8 mouse cellular contexts compared by ENCODE assay signal in the genomic region with DNA sequence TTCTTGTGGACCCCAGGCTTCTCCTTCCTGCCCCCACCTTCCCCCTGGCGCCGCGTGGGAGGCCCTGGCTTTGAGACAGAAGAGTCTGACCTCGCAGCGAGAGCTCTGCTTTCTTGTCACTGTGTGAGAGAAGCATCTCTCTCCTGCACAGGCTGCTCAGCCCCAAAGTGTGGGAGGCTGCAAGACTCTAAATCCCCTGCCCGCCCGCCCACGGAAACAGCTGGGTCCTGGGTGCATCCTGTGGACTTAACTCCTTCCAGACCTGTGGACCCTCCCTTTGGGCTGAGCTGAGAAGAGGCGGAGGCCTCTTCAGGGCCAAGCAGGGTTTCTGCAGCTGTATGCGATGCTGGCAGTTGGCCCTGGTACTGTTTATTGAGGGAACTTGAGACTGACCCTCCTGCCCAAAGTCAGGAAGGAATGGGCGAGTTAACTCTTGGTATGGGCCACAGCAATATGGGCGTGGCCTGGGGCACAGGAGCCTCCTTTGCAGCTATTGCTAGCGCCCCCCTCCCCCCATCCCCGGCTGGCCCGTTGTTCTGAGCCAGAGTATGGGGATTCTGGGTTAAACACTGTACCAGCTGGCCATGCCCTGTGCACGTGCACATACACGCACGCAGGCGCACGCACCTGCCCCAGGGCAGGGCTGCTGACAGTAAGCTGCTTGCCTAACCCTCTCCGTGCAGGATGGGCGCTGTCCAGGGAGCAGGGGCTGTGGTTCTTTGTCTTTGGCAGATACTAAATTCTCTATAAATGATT. TPM values are rescaled to one million over a fixed set of nuclear protein-coding genes. Genes with fewer than 3 reads are reported as not detected.
DNase-seq lines count a peak whose midpoint lies in the region; ATAC-seq and TF ChIP-seq lines count a peak whose summit lies in the region.

A gene (plus strand): TSS at position 655 of the 756 bp plus-strand sequence.

- H3K9me3 ChIP-seq in hindbrain, embryonic 12.5 days (replicated peaks), result no peaks in the 10 kb centered on the region
- no peaks in the 10 kb centered on the region for H3K9me3 ChIP-seq in hindbrain, embryonic 16.5 days (ENCODE audit: control insufficient read depth, low read length)
- H3K9me3 ChIP-seq in ES-Bruce4 (replicated peaks; ENCODE audit: control insufficient read depth, insufficient read depth, low read length, poor library complexity, severe bottlenecking), result no peaks in the 10 kb centered on the region

- H3K9ac ChIP-seq in hindbrain, embryonic 12.5 days, result no peak within 1 kb of the TSS
- no peak within 1 kb of the TSS for H3K9ac ChIP-seq in hindbrain, embryonic 16.5 days (ENCODE audit: low read depth, low read length)
- peak within 1 kb of the TSS; percentile 19; the same call in 1 of the 2 replicates for H3K9ac ChIP-seq in ES-Bruce4 (ENCODE audit: low read depth, poor library complexity, severe bottlenecking)

- peak; percentile 74 for DNase-seq in gastrocnemius, postnatal 14 days
- DNase-seq in liver, result peak; percentile 42
- peak; percentile 60 for DNase-seq in skeletal muscle tissue, adult 2 months (ENCODE audit: low read depth, low spot score)
- no peak for DNase-seq in cerebellum, postnatal 36 days
- no peak for DNase-seq in left cerebral cortex, adult 8-10 months (ENCODE audit: low spot score in 2 of 2)

- peaks cover 28% of the 10 kb centered on the region for H3K4me1 ChIP-seq in hindbrain, embryonic 12.5 days
- peaks cover 6% of the 10 kb centered on the region; the same call in 1 of the 2 replicates for H3K4me1 ChIP-seq in hindbrain, embryonic 16.5 days (ENCODE audit: control insufficient read depth, insufficient read depth, low read depth, low read length)
- H3K4me1 ChIP-seq in ES-Bruce4 (ENCODE audit: control insufficient read depth, insufficient read depth, low read length), result peaks cover 1% of the 10 kb centered on the region

- no peaks in the 10 kb centered on the region for H3K36me3 ChIP-seq in hindbrain, embryonic 12.5 days
- H3K36me3 ChIP-seq in hindbrain, embryonic 16.5 days (ENCODE audit: control insufficient read depth, insufficient read depth, low read length), result no peaks in the 10 kb centered on the region
- no peaks in the 10 kb centered on the region for H3K36me3 ChIP-seq in ES-Bruce4 (ENCODE audit: control insufficient read depth, insufficient read depth, low read length, poor library complexity, severe bottlenecking)

- H3K4me2 ChIP-seq in hindbrain, embryonic 12.5 days (replicated peaks), result peak within 1 kb of the TSS; percentile 0; the same call in 1 of the 2 replicates
- H3K4me2 ChIP-seq in hindbrain, embryonic 16.5 days (ENCODE audit: low read length), result no peak within 1 kb of the TSS

- no peak for TF ChIP-seq POLR2A in ES-Bruce4 (IDR thresholded peaks at IDR 0.05; ENCODE audit: insufficient read depth, low read length)

- no peak for TF ChIP-seq CTCF in ES-Bruce4 (IDR thresholded peaks at IDR 0.05; ENCODE audit: low read depth, low read length)

- peak; percentile 38; the same call in 1 of the 2 replicates for ATAC-seq in hindbrain, embryonic 12.5 days (ENCODE audit: low FRiP score)
- no peak for ATAC-seq in hindbrain, embryonic 16.5 days

- no peak within 1 kb of the TSS for H3K4me3 ChIP-seq in hindbrain, embryonic 12.5 days
- H3K4me3 ChIP-seq in hindbrain, embryonic 16.5 days (ENCODE audit: low read length), result no peak within 1 kb of the TSS
- H3K4me3 ChIP-seq in ES-Bruce4 (ENCODE audit: low read depth, low read length), result peak within 1 kb of the TSS; percentile 20; the same call in 1 of the 2 replicates

- WGBS in hindbrain, embryonic 12.5 days, result 36% methylated on average over 22 of the region's 22 CpGs
- WGBS in hindbrain, embryonic 16.5 days, result 27% methylated on average over 21 of the region's 22 CpGs

- H3K27ac ChIP-seq in hindbrain, embryonic 12.5 days, result peak within 1 kb of the TSS; percentile 53
- H3K27ac ChIP-seq in hindbrain, embryonic 16.5 days (ENCODE audit: low read depth, low read length), result no peak within 1 kb of the TSS
- no peak within 1 kb of the TSS for H3K27ac ChIP-seq in ES-Bruce4 (ENCODE audit: insufficient read depth, low read length)

- H3K27me3 ChIP-seq in hindbrain, embryonic 12.5 days, result peaks cover 7% of the 10 kb centered on the region; the same call in 1 of the 2 replicates
- H3K27me3 ChIP-seq in hindbrain, embryonic 16.5 days (replicated peaks; ENCODE audit: control insufficient read depth, insufficient read depth, low read length), result no peaks in the 10 kb centered on the region
- no peaks in the 10 kb centered on the region for H3K27me3 ChIP-seq in ES-Bruce4 (ENCODE audit: control insufficient read depth, insufficient read depth, low read length, poor library complexity, severe bottlenecking)

- TF ChIP-seq EP300 in ES-Bruce4 (IDR thresholded peaks at IDR 0.05; ENCODE audit: insufficient read depth, low read depth, low read length), result peak; percentile 74; the same call in 1 of the 2 replicates

- intact Hi-C loops in gastrocnemius, postnatal 14 days (cut with DNase I; ENCODE audit: low total_unique reads), result no loop called here

RNA-seq across cellular contexts. Expression of the gene that starts here (rescaled TPM):
- polyA plus RNA-seq in hindbrain, embryonic 12.5 days (2016; fragmentation: Nextera tagmentation; extraction: Ambion mirVana), result 9.5 and 28.5 TPM in 2 replicates
- 1.1 and 19.6 TPM in 2 replicates for polyA plus RNA-seq in hindbrain, embryonic 16.5 days (2015; fragmentation: Nextera tagmentation; extraction: Ambion mirVana)
- 0.53 and 1.0 TPM in 2 replicates for polyA plus RNA-seq in ES-Bruce4 (2011; ENCODE audit: insufficient read depth, insufficient read length, low read depth, missing spikeins)
- 100 to 1,000 TPM; 204 to 373 TPM for total RNA-seq in gastrocnemius, postnatal 14 days (2021)
- 1 to 10 TPM; 3.7 to 7.8 (median 4.2) TPM for total RNA-seq in left cerebral cortex, adult 8-10 months (2022)

Comparison
In these comparisons a context has a peak if more than half of its experiments do, and no peak if none do; other contexts are left out.
1. RNA of the gene that starts here (total RNA-seq): 204 to 373 TPM in gastrocnemius, postnatal 14 days; 3.7 to 7.8 TPM in left cerebral cortex, adult 8-10 months; every median in the first group is over 10 times any median in the second.
2. DNase-seq: peak in gastrocnemius, postnatal 14 days (single experiment), liver (single experiment) and skeletal muscle tissue, adult 2 months (single experiment); none in cerebellum, postnatal 36 days (0 of 2) and left cerebral cortex, adult 8-10 months (0 of 2).